Comparison of ENCODE assay signal across 8 mouse cellular contexts in the genomic region with DNA sequence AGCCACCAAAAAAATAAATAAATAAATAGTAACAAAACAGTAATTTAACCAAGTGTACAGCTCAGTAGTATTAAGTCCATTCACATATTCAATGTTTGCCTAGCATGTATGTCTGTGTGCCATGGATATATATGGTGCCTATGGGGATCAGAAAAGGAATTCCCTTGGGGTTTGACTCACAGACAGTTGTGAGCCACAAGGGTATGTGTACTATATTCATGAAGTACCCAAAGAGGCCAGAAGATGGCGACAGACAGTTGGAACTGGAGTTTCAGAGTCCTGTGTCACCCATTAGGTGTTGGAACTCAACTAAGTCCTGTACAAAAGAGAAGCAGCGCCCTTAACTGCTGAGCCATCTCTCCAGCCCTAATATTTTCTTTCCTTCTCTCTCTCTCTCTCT. TPM values are rescaled to one million over a fixed set of nuclear protein-coding genes. Genes with fewer than 3 reads are reported as not detected.
DNase-seq lines count a peak whose midpoint lies in the region; ATAC-seq and TF ChIP-seq lines count a peak whose summit lies in the region.
"Had no signal": no experiment of that assay in that cellular context is flagged by ENCODE, and none has a peak within 500 bp of the region (broad histone marks: within the 10 kb centered on the region; RNA-seq: fewer than 3 reads in every experiment).

No protein-coding gene starts in this region.

- no peak overlapping the region for H3K27ac ChIP-seq in lung, embryonic 14.5 days (ENCODE audit: low read depth)
- H3K27ac ChIP-seq: heart, embryonic 13.5 days had no signal

- no peak overlapping the region for H3K4me2 ChIP-seq in lung, embryonic 14.5 days
- H3K4me2 ChIP-seq: heart, embryonic 13.5 days had no signal

- peak; percentile 86 for ATAC-seq in activated CD4-positive, CD25-positive, alpha-beta regulatory T cell, adult 4 months
- peak; percentile 77 for ATAC-seq in lung, embryonic 14.5 days (ENCODE audit: insufficient read depth)

- H3K9me3 ChIP-seq in E14TG2a.4 (ENCODE audit: low read length): no peaks in the 10 kb centered on the region
- no peaks in the 10 kb centered on the region for H3K9me3 ChIP-seq in lung, embryonic 14.5 days (ENCODE audit: low read depth, low read length)
- H3K9me3 ChIP-seq: heart, embryonic 13.5 days had no signal

- peak; percentile 81 for DNase-seq in embryo, embryonic 11 days
- peak; percentile 62 to 88 for DNase-seq in heart, postnatal 14 days
- DNase-seq in kidney, postnatal 36 days: peak; percentile 84 to 95
- DNase-seq in lung, embryonic 14.5 days: peak; percentile 91
- peak; percentile 91 for DNase-seq in retina, postnatal 1 day

- 40% methylated on average over 2 of the region's 2 CpGs for WGBS in lung, embryonic 14.5 days

- peaks cover 8% of the 10 kb centered on the region; the same call in 1 of the 2 replicates for H3K36me3 ChIP-seq in E14TG2a.4 (ENCODE audit: insufficient read depth, low read length)
- peaks cover 34% of the 10 kb centered on the region; the same call in 1 of the 2 replicates for H3K36me3 ChIP-seq in lung, embryonic 14.5 days (ENCODE audit: insufficient read depth)

- H3K4me1 ChIP-seq in E14TG2a.4 (replicated peaks; ENCODE audit: low read depth, low read length): peaks cover 62% of the 10 kb centered on the region
- H3K4me1 ChIP-seq in lung, embryonic 14.5 days (ENCODE audit: insufficient read depth): no peaks in the 10 kb centered on the region

- intact Hi-C loops in heart, postnatal 14 days (cut with DNase I): loop anchor here (5.0 kb wide), 2 partner anchors 101 to 191 kb away; no protein-coding TSS in a partner anchor

- H3K4me3 ChIP-seq in E14TG2a.4 (replicated peaks; ENCODE audit: low read length): no peak overlapping the region
- H3K4me3 ChIP-seq in lung, embryonic 14.5 days (ENCODE audit: low read depth, low read length): no peak overlapping the region
- H3K4me3 ChIP-seq: heart, embryonic 13.5 days had no signal

- no peak overlapping the region for H3K9ac ChIP-seq in lung, embryonic 14.5 days
- H3K9ac ChIP-seq: heart, embryonic 13.5 days had no signal

- no peaks in the 10 kb centered on the region for H3K27me3 ChIP-seq in E14TG2a.4 (ENCODE audit: insufficient read depth, low read length)
- no peaks in the 10 kb centered on the region for H3K27me3 ChIP-seq in lung, embryonic 14.5 days (ENCODE audit: insufficient read depth, low read length)
- H3K27me3 ChIP-seq: heart, embryonic 13.5 days had no signal

- TF ChIP-seq CTCF in E14TG2a.4 (conservative IDR thresholded peaks at IDR 0.05; ENCODE audit: low read length): peak; percentile 62
- TF ChIP-seq CTCF in lung, embryonic 14.5 days (IDR thresholded peaks at IDR 0.05; ENCODE audit: low read depth): peak; percentile 73

RNA-seq across cellular contexts. Expression of gene Prpf3, which starts 6.1 kb away (rescaled TPM):
- polyA plus RNA-seq in activated CD4-positive, CD25-positive, alpha-beta regulatory T cell, adult 4 months (2017; shearing (Covaris generic)): 10 to 100 TPM; 31.7 to 44.5 TPM
- 10 to 100 TPM; 19.2 to 27.2 TPM for total RNA-seq in heart, postnatal 14 days (2021)
- polyA plus RNA-seq in lung, embryonic 14.5 days (2014; fragmentation: Nextera tagmentation; extraction: Ambion mirVana): 53.7 and 63.7 TPM in 2 replicates

RNA-seq across cellular contexts. Expression of gene Mrps21, which starts 9.5 kb away (rescaled TPM):
- 100 to 1,000 TPM; 334 to 354 TPM for polyA plus RNA-seq in activated CD4-positive, CD25-positive, alpha-beta regulatory T cell, adult 4 months (2017; shearing (Covaris generic))
- 100 to 1,000 TPM; 275 to 290 TPM for total RNA-seq in heart, postnatal 14 days (2021)
- 312 and 328 TPM in 2 replicates for polyA plus RNA-seq in lung, embryonic 14.5 days (2014; fragmentation: Nextera tagmentation; extraction: Ambion mirVana)

RNA-seq across cellular contexts. Expression of gene Ciart, which starts 20.3 kb away (rescaled TPM):
- polyA plus RNA-seq in activated CD4-positive, CD25-positive, alpha-beta regulatory T cell, adult 4 months (2017; shearing (Covaris generic)): 1 to 10 TPM; 4.4 to 7.0 TPM
- total RNA-seq in heart, postnatal 14 days (2021): 1 to 10 TPM; 2.8 to 3.0 TPM
- polyA plus RNA-seq in lung, embryonic 14.5 days (2014; fragmentation: Nextera tagmentation; extraction: Ambion mirVana): 5.3 and 6.4 TPM in 2 replicates

RNA-seq across cellular contexts. Expression of gene BC028528, which starts 30.0 kb away (rescaled TPM):
- polyA plus RNA-seq in activated CD4-positive, CD25-positive, alpha-beta regulatory T cell, adult 4 months (2017; shearing (Covaris generic)): 1 to 10 TPM; 1.2 to 1.5 TPM
- 10 to 100 TPM; 24.0 to 24.6 TPM for total RNA-seq in heart, postnatal 14 days (2021)
- 51.4 and 55.4 TPM in 2 replicates for polyA plus RNA-seq in lung, embryonic 14.5 days (2014; fragmentation: Nextera tagmentation; extraction: Ambion mirVana)

RNA-seq across cellular contexts. Expression of gene Aph1a, which starts 32.0 kb away (rescaled TPM):
- 10 to 100 TPM; 32.2 to 44.2 TPM for polyA plus RNA-seq in activated CD4-positive, CD25-positive, alpha-beta regulatory T cell, adult 4 months (2017; shearing (Covaris generic))
- 100 to 1,000 TPM; 113 to 114 TPM for total RNA-seq in heart, postnatal 14 days (2021)
- 44.5 and 47.9 TPM in 2 replicates for polyA plus RNA-seq in lung, embryonic 14.5 days (2014; fragmentation: Nextera tagmentation; extraction: Ambion mirVana)
